Mouse (Mus musculus): Measurements from ENCODE around the gene Sorbs1.

Gene Sorbs1

DNA sequence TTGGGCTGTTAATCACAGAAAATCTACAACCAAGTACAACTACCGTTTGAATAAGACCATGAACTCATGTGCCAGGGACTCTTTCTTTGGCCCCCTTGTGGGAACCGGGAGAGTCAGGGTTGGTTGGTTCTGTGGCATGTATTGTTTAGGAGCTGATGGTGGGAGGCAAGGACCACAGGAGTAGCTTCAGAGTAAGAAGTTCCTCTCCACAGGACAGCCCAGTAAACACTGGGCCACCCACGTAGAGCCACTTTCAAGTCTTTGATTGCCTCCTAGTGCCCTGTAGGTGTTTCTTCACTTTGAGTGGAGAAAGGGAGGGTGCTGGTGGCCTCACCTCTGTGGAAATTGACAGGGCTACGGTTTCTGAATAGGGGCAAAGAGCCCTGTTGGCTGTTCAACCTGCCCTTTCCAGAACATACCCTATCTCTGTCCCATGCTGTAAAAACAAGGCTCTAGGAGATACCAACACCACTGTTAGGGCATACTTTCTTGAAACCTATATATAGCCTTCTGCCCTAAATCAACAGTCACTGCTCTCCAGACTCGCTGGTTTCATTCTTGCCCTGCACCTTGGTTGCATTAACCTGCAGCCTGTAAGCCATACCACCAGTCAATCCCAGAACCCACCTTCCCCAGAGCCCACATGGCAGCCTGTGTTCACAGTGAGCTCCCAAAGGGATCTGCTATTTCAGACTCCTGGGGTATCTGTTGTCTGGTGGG is 35.4 kb upstream of the Sorbs1 start:
- TF ChIP-seq CTCF (conservative IDR thresholded peaks at IDR 0.05; ENCODE audit: low read length) (no peak), POU5F1 (IDR thresholded peaks at IDR 0.05; ENCODE audit: borderline replicate concordance, low read length) (no peak), NANOG (IDR thresholded peaks at IDR 0.05; ENCODE audit: borderline replicate concordance, low read length) (peak; percentile 27; the same call in 1 of the 2 replicates)
- Histone ChIP-seq H3K9me3 (ENCODE audit: low read length) (no peaks in the 10 kb centered on the region), H3K36me3 (ENCODE audit: insufficient read depth, low read length) (peaks cover 43% of the 10 kb centered on the region), H3K4me1 (replicated peaks; ENCODE audit: low read depth, low read length) (peaks cover 26% of the 10 kb centered on the region), H3K4me3 (replicated peaks; ENCODE audit: low read length) (no peak overlapping the region), H3K27me3 (ENCODE audit: insufficient read depth, low read length) (0 out of 2 replicates have a peak, but pooled peaks cover 4% of the 10 kb centered on the region)

DNA sequence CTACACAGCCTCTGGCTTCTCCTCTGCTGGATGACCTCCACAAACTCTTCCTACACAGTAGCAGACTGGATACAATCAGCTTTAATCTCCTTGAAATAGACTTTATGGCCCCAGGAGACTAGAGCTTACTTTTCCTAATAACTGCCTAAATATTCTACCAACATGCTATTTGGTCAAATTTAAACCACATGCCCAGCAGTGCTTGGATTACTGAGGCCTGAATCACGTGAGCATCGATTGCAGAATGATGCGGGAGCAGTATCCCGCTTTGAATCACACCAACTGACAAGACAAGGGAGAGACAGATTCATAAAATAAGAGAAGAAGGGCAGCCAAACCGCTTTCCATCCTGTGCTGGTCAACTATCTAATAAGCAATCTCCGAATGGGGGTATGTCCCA is 34.8 kb upstream of the Sorbs1 start:
- Histone ChIP-seq H3K4me1 (replicated peaks; ENCODE audit: low read depth, low read length) (peaks cover 26% of the 10 kb centered on the region), H3K4me3 (replicated peaks; ENCODE audit: low read length) (no peak overlapping the region), H3K9me3 (ENCODE audit: low read length) (no peaks in the 10 kb centered on the region), H3K27me3 (ENCODE audit: insufficient read depth, low read length) (0 out of 2 replicates have a peak, but pooled peaks cover 4% of the 10 kb centered on the region), H3K36me3 (ENCODE audit: insufficient read depth, low read length) (peaks cover 37% of the 10 kb centered on the region)
- TF ChIP-seq NANOG (IDR thresholded peaks at IDR 0.05; ENCODE audit: borderline replicate concordance, low read length) (no peak), CTCF (conservative IDR thresholded peaks at IDR 0.05; ENCODE audit: low read length) (no peak), POU5F1 (IDR thresholded peaks at IDR 0.05; ENCODE audit: borderline replicate concordance, low read length) (no peak)

DNA sequence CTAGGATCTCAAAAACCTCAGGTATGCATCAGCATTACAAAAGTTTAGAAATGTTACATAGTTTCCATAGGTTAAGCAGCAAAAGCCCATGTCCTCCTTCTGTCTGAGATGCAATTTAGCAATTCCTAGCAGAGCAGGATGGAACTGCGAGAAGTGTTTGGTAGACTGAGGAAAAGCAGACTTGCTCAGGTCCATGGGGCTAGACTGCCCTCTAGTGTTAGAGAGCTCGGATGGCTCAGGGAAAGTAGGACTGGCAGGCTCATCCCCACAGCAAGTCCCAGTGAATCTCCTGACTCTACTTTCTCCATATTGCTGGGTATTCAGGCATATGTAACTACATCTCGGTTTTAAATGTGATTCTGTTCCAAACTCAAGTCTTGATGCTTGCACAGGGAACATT is 31.3 kb upstream of the Sorbs1 start:
- no peak overlapping the region for H3K4me3 ChIP-seq (replicated peaks; ENCODE audit: low read length)
- H3K4me1 ChIP-seq (replicated peaks; ENCODE audit: low read depth, low read length) = peaks cover 17% of the 10 kb centered on the region
- no peaks in the 10 kb centered on the region for H3K9me3 ChIP-seq (ENCODE audit: low read length)
- 0 out of 2 replicates have a peak, but pooled peaks cover 4% of the 10 kb centered on the region for H3K27me3 ChIP-seq (ENCODE audit: insufficient read depth, low read length)
- TF ChIP-seq CTCF (conservative IDR thresholded peaks at IDR 0.05; ENCODE audit: low read length) = peak; percentile 78
- TF ChIP-seq POU5F1 (IDR thresholded peaks at IDR 0.05; ENCODE audit: borderline replicate concordance, low read length) = no peak
- H3K36me3 ChIP-seq (ENCODE audit: insufficient read depth, low read length) = peaks cover 2% of the 10 kb centered on the region; the same call in 1 of the 2 replicates

DNA sequence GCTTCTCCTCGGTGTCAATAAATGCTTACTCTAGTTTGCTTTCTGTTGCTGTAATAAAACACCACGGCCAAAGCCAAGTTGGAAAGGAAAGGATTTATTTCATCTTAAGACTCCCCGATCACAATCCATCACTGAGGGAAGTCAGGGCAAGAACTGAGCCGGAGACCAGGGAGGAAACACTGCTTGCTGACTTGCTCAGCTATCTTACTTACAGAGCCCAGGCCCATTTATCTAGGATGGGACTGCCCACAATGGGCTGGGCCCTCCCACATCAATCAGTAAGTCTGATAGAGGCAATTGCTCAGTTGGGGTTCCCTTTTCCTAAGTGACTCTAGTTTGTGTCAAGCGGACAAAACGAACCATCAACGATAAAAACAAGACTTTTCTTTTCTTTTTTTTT is 29.2 kb upstream of the Sorbs1 start:
- TF ChIP-seq CTCF (conservative IDR thresholded peaks at IDR 0.05; ENCODE audit: low read length) (no peak), POU5F1 (IDR thresholded peaks at IDR 0.05; ENCODE audit: borderline replicate concordance, low read length) (no peak), NANOG (IDR thresholded peaks at IDR 0.05; ENCODE audit: borderline replicate concordance, low read length) (no peak)
- H3K27me3 ChIP-seq (ENCODE audit: insufficient read depth, low read length) = 0 out of 2 replicates have a peak, but pooled peaks cover 4% of the 10 kb centered on the region
- H3K4me1 ChIP-seq (replicated peaks; ENCODE audit: low read depth, low read length) = no peaks in the 10 kb centered on the region
- H3K9me3 ChIP-seq (ENCODE audit: low read length) = no peaks in the 10 kb centered on the region
- H3K4me3 ChIP-seq (replicated peaks; ENCODE audit: low read length) = no peak overlapping the region
- H3K36me3 ChIP-seq (ENCODE audit: insufficient read depth, low read length) = no peaks in the 10 kb centered on the region

DNA sequence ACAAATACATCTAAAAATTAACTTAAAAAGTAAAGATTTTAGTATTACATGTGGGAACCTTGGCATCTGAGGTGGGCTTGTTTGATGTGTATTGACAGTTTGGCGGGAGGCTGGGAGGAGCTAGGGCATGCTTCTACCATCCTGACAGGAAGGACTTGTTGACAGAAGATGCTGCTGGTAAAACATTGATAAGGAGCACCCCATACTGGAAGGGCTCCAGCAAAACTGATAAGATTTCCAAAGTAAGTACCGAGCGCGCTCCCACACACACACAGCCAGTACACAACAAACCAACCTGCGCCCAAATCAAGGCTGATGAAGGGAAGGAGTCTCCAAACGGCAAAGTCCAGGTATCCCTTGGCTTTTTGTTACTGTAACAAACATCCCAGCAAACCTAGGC is 22.9 kb upstream of the Sorbs1 start:
- no peak overlapping the region for H3K4me3 ChIP-seq (replicated peaks; ENCODE audit: low read length)
- peaks cover 5% of the 10 kb centered on the region for H3K27me3 ChIP-seq (ENCODE audit: insufficient read depth, low read length)
- H3K4me1 ChIP-seq (replicated peaks; ENCODE audit: low read depth, low read length) = no peaks in the 10 kb centered on the region
- H3K9me3 ChIP-seq (ENCODE audit: low read length) = no peaks in the 10 kb centered on the region
- no peak for TF ChIP-seq CTCF (conservative IDR thresholded peaks at IDR 0.05; ENCODE audit: low read length)
- no peak for TF ChIP-seq NANOG (IDR thresholded peaks at IDR 0.05; ENCODE audit: borderline replicate concordance, low read length)
- no peak for TF ChIP-seq POU5F1 (IDR thresholded peaks at IDR 0.05; ENCODE audit: borderline replicate concordance, low read length)
- no peaks in the 10 kb centered on the region for H3K36me3 ChIP-seq (ENCODE audit: insufficient read depth, low read length)

DNA sequence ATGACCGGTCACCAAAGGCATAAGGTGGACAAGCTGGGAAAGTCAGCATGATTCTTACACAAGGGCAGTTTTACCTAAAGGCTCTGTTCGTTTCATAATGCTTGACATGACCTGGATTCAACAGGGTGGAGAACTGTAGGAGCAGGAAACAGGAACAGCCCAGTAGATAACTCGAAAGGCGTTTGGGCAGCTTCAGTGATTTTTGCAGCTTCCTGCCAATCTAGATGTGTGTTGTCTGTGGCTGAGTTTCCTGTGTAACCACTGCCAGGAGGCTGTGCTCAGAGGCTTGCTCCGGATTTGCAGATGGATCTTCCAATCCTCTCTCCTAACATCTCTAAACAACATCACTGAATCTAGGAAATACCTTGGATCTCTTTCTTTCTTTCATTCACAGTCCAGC is 18.9 kb upstream of the Sorbs1 start:
- H3K4me1 ChIP-seq (replicated peaks; ENCODE audit: low read depth, low read length) = no peaks in the 10 kb centered on the region
- peaks cover 8% of the 10 kb centered on the region for H3K27me3 ChIP-seq (ENCODE audit: insufficient read depth, low read length)
- no peaks in the 10 kb centered on the region for H3K9me3 ChIP-seq (ENCODE audit: low read length)
- TF ChIP-seq NANOG (IDR thresholded peaks at IDR 0.05; ENCODE audit: borderline replicate concordance, low read length) (no peak), CTCF (conservative IDR thresholded peaks at IDR 0.05; ENCODE audit: low read length) (no peak), POU5F1 (IDR thresholded peaks at IDR 0.05; ENCODE audit: borderline replicate concordance, low read length) (no peak)
- H3K4me3 ChIP-seq (replicated peaks; ENCODE audit: low read length) = no peak overlapping the region
- no peaks in the 10 kb centered on the region for H3K36me3 ChIP-seq (ENCODE audit: insufficient read depth, low read length)

DNA sequence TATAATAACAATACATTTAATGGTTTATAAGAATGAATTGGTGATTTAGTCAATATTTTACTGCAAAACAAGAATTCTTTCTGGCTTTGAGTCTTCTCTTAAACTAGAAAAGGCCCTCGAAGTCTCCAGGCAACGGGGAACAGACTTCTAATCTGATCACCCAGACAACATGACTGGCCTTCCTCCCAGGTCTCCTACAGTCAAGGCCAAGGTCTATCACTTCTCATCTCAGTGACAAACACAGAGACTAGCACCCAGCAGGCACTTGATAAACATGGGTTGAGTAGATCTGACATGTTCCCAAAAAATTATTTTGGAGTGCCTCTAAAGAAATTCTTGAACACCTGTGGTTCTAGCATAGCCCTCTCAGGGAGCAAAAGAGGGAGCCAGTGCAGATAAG is 16.7 kb upstream of the Sorbs1 start:
- H3K4me3 ChIP-seq (replicated peaks; ENCODE audit: low read length) = no peak overlapping the region
- peaks cover 12% of the 10 kb centered on the region for H3K27me3 ChIP-seq (ENCODE audit: insufficient read depth, low read length)
- no peaks in the 10 kb centered on the region for H3K36me3 ChIP-seq (ENCODE audit: insufficient read depth, low read length)
- H3K4me1 ChIP-seq (replicated peaks; ENCODE audit: low read depth, low read length) = no peaks in the 10 kb centered on the region
- TF ChIP-seq POU5F1 (IDR thresholded peaks at IDR 0.05; ENCODE audit: borderline replicate concordance, low read length) = no peak
- TF ChIP-seq CTCF (conservative IDR thresholded peaks at IDR 0.05; ENCODE audit: low read length) = no peak
- no peak for TF ChIP-seq NANOG (IDR thresholded peaks at IDR 0.05; ENCODE audit: borderline replicate concordance, low read length)
- H3K9me3 ChIP-seq (ENCODE audit: low read length) = no peaks in the 10 kb centered on the region

DNA sequence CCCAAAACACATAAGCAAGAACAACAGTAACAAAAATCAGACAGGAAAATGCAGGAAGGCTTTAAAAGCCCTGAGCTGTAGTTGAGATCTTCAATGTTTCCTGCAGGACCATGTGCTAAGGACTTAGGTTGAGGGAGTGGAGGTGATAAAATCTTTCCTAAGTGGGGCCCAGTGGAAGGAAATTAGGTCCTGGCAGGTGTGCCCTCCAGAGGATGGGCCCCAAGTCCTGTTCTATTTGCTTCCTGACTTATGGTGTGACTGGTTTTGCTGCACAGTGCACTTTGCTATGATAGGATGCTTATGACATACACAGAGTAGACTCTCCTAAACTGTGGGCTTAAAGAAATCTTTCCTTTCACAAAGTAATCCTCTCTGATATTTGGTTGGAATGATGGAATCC is 14.7 kb upstream of the Sorbs1 start:
- Histone ChIP-seq H3K27me3 (ENCODE audit: insufficient read depth, low read length) (peaks cover 7% of the 10 kb centered on the region; the same call in 1 of the 2 replicates), H3K4me3 (replicated peaks; ENCODE audit: low read length) (no peak overlapping the region), H3K36me3 (ENCODE audit: insufficient read depth, low read length) (no peaks in the 10 kb centered on the region), H3K4me1 (replicated peaks; ENCODE audit: low read depth, low read length) (no peaks in the 10 kb centered on the region), H3K9me3 (ENCODE audit: low read length) (no peaks in the 10 kb centered on the region)
- TF ChIP-seq NANOG (IDR thresholded peaks at IDR 0.05; ENCODE audit: borderline replicate concordance, low read length) (no peak), POU5F1 (IDR thresholded peaks at IDR 0.05; ENCODE audit: borderline replicate concordance, low read length) (no peak), CTCF (conservative IDR thresholded peaks at IDR 0.05; ENCODE audit: low read length) (no peak)

All from E14TG2a.4 (cell line).